Mouse (Mus musculus) lung, postnatal 25 days (tissue): ENCODE results near the gene Cst11.
"Not testable (repeated sequence)": the region's sequence is repeated elsewhere in the genome, so short reads cannot be mapped to it uniquely, and the experiment has no call there.

Experiments
- DNase-seq: peaks from one replicate; pipeline ENCODE4 v3.0.0; 2022; ENCODE audit warnings: low spot score

Gene Cst11

GRCm38 (mm10) chr2:148771397-148771796 lies at the start of gene Cst11:
TSS of gene Cst11 (minus strand) at chr2:148771497.
- not testable (repeated sequence) for DNase-seq

DNA sequence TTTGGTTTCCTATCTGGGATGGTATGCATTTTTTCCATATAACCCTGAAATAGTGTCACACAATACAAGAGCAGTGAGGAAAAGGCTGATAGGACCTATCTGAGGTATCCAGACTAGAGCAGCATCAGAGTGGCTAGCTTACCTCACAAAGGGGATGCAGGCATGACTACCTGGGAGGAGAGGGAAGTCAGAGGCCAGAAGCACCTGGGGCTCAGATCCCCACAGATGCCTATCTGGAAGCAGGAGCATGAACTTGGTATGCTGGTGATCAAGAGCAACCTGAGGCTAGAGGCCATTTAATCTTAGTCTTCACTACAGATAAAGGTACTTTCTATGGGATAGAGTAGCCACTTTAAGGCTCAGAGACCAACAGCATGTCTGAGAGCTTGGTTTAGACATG lies 48.6 kb upstream of the Cst11 start, which contains the start of gene Cst13:
Gene Cst13, plus strand, starts transcription at position 173 of the 400 bp plus-strand sequence.
- DNase-seq = no peak

- no peak for DNase-seq
Measured at GRCm38 (mm10) chr2:148806696-148807095, 35.4 kb upstream of the Cst11 start.

- DNase-seq = no peak
Measured at GRCm38 (mm10) chr2:148801491-148801921, 30.2 kb upstream of the Cst11 start.

DNA sequence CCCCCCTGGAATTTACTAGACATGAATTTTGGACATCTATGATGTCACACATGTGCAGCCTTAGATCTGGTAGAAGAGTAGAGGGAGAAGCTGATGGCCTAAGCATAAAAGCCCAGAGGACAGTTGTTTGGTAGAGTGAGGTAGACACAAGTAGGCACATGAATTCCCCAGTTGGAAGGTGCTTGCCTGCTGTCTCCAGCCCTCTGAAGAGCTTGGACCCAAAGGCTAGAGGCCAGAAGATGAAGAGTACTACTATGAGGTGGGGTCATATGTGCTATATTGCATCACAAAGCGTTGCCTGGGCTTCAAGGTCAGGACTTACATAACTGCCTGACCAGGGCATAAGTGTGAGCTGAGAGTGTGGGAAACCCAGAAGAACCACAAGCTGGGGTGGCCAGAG lies 27.2 kb upstream of the Cst11 start, which contains the start of gene Cst8:
Gene Cst8, plus strand, starts transcription at position 301 of the 400 bp plus-strand sequence.
- DNase-seq = peak; percentile 37

- no peak for DNase-seq
Measured at GRCm38 (mm10) chr2:148789142-148789541, 17.8 kb upstream of the Cst11 start, which contains the start of gene Cst12. TSS of gene Cst12 (plus strand) at chr2:148789361.

- no peak for DNase-seq
Measured at GRCm38 (mm10) chr2:148781709-148782108, 10.4 kb upstream of the Cst11 start, which contains the start of gene 8030411F24Rik. TSS of gene 8030411F24Rik (plus strand) at chr2:148782009.

DNA sequence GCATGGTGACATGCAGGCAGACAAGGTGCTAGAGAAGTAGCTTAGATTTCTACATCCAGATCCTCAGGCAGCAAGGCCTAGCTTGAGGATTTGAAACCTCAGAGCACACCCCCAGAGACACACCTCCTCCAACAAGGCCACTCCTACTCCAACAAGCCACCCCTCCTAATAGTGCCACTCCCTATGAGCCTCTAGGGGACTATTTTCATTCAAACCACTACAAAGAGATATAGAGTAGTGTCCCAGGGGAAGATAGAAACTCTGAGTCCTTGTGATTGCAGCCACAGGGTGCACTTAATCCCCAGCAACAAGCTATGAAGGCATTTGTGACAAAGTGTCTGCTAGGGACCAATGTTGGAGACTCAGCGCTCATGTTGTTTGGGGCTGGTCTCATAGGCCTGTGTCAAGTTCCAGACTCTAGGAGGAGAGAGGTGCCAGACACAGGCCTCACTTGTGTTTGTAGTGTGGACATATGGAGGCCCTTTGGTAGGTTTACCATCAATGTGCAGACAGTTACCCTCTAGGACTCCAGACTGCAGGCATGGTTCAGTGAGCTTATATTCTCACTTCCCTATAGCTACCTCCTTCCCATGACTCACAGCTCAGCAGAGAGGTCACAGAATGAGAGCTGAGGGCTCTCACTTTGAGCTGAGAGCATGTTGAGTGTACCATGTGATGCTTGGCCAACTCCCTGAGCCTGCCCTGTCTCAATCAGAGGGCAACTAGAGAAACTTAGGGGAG lies 7.5 kb downstream of the Cst11 start:
- DNase-seq = peak; percentile 70

- no peak for DNase-seq
Measured at GRCm38 (mm10) chr2:148754310-148754846, 16.9 kb downstream of the Cst11 start.

DNA sequence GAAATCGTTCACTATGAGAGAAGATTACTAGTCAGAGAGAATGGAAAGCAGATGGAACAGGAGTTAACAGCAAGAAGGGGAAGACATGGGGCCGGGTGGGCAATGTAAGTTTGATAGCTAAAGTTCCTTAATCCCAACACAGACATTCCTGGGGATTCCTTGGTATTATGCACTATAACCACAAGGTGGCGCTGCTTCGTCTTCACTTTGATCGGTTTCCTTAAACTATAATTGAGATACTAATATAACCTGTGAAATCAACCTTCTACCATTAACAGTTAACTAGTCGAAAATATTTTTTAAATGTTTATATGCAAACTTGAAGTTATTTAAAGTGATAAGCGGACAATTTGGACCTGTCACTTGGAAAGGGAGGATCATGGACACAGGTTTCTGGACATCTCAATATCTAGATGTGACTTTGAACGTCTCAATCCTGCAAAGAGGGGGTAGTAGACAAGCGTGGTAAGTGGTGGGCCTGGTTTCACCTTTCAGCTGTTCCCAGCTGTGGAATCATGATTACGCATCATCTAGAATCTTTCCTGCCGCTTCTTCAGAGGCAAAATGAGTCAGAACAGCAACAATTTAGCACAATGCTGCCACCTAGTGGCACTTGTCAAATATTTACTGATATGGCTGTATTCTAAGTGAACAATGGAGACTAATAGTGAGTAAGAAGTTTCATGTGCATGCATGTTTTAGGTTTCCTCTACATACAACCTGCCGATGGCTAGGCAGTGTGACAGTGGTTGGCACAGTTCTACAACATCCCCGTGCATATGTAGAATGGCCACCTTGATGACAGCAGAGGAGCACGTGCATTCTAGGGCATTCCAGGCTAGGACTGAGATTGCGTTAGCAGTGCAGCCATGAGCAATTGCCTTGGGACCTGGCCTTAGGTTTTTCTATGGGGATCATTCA lies 19.1 kb downstream of the Cst11 start:
- peak; percentile 80 for DNase-seq

- DNase-seq = no peak
Measured at GRCm38 (mm10) chr2:148750058-148750457, 21.2 kb downstream of the Cst11 start, which contains the start of gene Cstl1. TSS of gene Cstl1 (plus strand) at chr2:148750358.

- DNase-seq = no peak
Measured at GRCm38 (mm10) chr2:148743846-148744407, 27.4 kb downstream of the Cst11 start.

- no peak for DNase-seq
Measured at GRCm38 (mm10) chr2:148743001-148743400, 28.3 kb downstream of the Cst11 start.

GRCm38 (mm10) chr2:148732327-148733000 lies 38.8 kb downstream of the Cst11 start, which contains the start of gene Napb:
TSS of gene Napb (minus strand) at chr2:148732467.
- DNase-seq = peak; percentile 95

- DNase-seq = no peak
Measured at GRCm38 (mm10) chr2:148731614-148732326, 39.5 kb downstream of the Cst11 start.

- no peak for DNase-seq
Measured at GRCm38 (mm10) chr2:148719271-148719995, 51.9 kb downstream of the Cst11 start.
